Mouse (Mus musculus): ENCODE data around the gene Olfr1347. TPM values are rescaled to one million over a fixed set of nuclear protein-coding genes. Genes with fewer than 3 reads are reported as not detected.
"Not testable (repeated sequence)": the region's sequence is repeated elsewhere in the genome, so short reads cannot be mapped to it uniquely, and the experiment has no call there.

Olfr1347 gene
- not detected in 2 replicates for polyA plus RNA-seq (2015; fragmentation: Nextera tagmentation; extraction: Ambion mirVana)

GRCm38 (mm10) chr7:6499655-6500054, at the start of gene Olfr1347:
Gene Olfr1347 (minus strand): TSS chr7:6499755.
- H3K27me3 ChIP-seq (ENCODE audit: control insufficient read depth, insufficient read depth, low read depth, low read length): no peaks in the 10 kb centered on the region
- 33% methylated on average over 1 of the region's 1 CpGs for WGBS
- no peaks in the 10 kb centered on the region for H3K4me1 ChIP-seq (replicated peaks; ENCODE audit: control insufficient read depth, insufficient read depth, low read length)
- H3K4me3 ChIP-seq (ENCODE audit: low read length): no peak within 1 kb of the TSS
- no peak within 1 kb of the TSS for H3K27ac ChIP-seq (ENCODE audit: low read length)
- no peaks in the 10 kb centered on the region for H3K36me3 ChIP-seq (ENCODE audit: control insufficient read depth, insufficient read depth, low read length)
- H3K9ac ChIP-seq (ENCODE audit: low read length): no peak within 1 kb of the TSS
- no peaks in the 10 kb centered on the region for H3K9me3 ChIP-seq (ENCODE audit: control insufficient read depth, low read length)
- no peak for ATAC-seq (ENCODE audit: low read depth)
- H3K4me2 ChIP-seq (ENCODE audit: low read depth, low read length): no peak within 1 kb of the TSS

- no peaks in the 10 kb centered on the region for H3K4me1 ChIP-seq (replicated peaks; ENCODE audit: control insufficient read depth, insufficient read depth, low read length)
- ATAC-seq (ENCODE audit: low read depth): no peak
- no peaks in the 10 kb centered on the region for H3K27me3 ChIP-seq (ENCODE audit: control insufficient read depth, insufficient read depth, low read depth, low read length)
- H3K9ac ChIP-seq (ENCODE audit: low read length): no peak overlapping the region
- H3K36me3 ChIP-seq (ENCODE audit: control insufficient read depth, insufficient read depth, low read length): no peaks in the 10 kb centered on the region
- no peak overlapping the region for H3K27ac ChIP-seq (ENCODE audit: low read length)
- H3K4me2 ChIP-seq (ENCODE audit: low read depth, low read length): no peak overlapping the region
- 68% methylated on average over 5 of the region's 5 CpGs for WGBS
- H3K9me3 ChIP-seq (ENCODE audit: control insufficient read depth, low read length): no peaks in the 10 kb centered on the region
- no peak overlapping the region for H3K4me3 ChIP-seq (ENCODE audit: low read length)
These were observed 26.6 kb upstream of the Olfr1347 start for GRCm38 (mm10) chr7:6526141-6526540.

GRCm38 (mm10) chr7:6525001-6525400, 25.4 kb upstream of the Olfr1347 start:
- WGBS: 53% methylated on average over 3 of the region's 3 CpGs
- Histone ChIP-seq H3K27ac (ENCODE audit: low read length) (no peak overlapping the region), H3K4me2 (ENCODE audit: low read depth, low read length) (no peak overlapping the region), H3K36me3 (ENCODE audit: control insufficient read depth, insufficient read depth, low read length) (no peaks in the 10 kb centered on the region), H3K9ac (ENCODE audit: low read length) (no peak overlapping the region), H3K9me3 (ENCODE audit: control insufficient read depth, low read length) (no peaks in the 10 kb centered on the region), H3K4me3 (ENCODE audit: low read length) (no peak overlapping the region), H3K4me1 (replicated peaks; ENCODE audit: control insufficient read depth, insufficient read depth, low read length) (no peaks in the 10 kb centered on the region), H3K27me3 (ENCODE audit: control insufficient read depth, insufficient read depth, low read depth, low read length) (no peaks in the 10 kb centered on the region)
- no peak for ATAC-seq (ENCODE audit: low read depth)

- 81% methylated on average over 5 of the region's 5 CpGs for WGBS
- no peaks in the 10 kb centered on the region for H3K27me3 ChIP-seq (ENCODE audit: control insufficient read depth, insufficient read depth, low read depth, low read length)
These were observed 23.3 kb upstream of the Olfr1347 start, which contains the start of gene Olfr1349 for GRCm38 (mm10) chr7:6522850-6523249. Gene Olfr1349 (minus strand): TSS chr7:6522950.

GRCm38 (mm10) chr7:6521666-6522065, 22.1 kb upstream of the Olfr1347 start:
- Histone ChIP-seq H3K4me1 (replicated peaks; ENCODE audit: control insufficient read depth, insufficient read depth, low read length) (no peaks in the 10 kb centered on the region), H3K36me3 (ENCODE audit: control insufficient read depth, insufficient read depth, low read length) (no peaks in the 10 kb centered on the region), H3K27me3 (ENCODE audit: control insufficient read depth, insufficient read depth, low read depth, low read length) (no peaks in the 10 kb centered on the region), H3K27ac (ENCODE audit: low read length) (no peak overlapping the region), H3K4me2 (ENCODE audit: low read depth, low read length) (no peak overlapping the region), H3K9me3 (ENCODE audit: control insufficient read depth, low read length) (no peaks in the 10 kb centered on the region), H3K9ac (ENCODE audit: low read length) (no peak overlapping the region), H3K4me3 (ENCODE audit: low read length) (no peak overlapping the region)
- 19% methylated on average over 1 of the region's 1 CpGs for WGBS
- ATAC-seq (ENCODE audit: low read depth): no peak

More at GRCm38 (mm10) chr7:6522850-6523249, 23.3 kb upstream of the Olfr1347 start, which contains the start of gene Olfr1349:
- no peak within 1 kb of the TSS for H3K4me2 ChIP-seq (ENCODE audit: low read depth, low read length)
- no peak for ATAC-seq (ENCODE audit: low read depth)
- no peaks in the 10 kb centered on the region for H3K36me3 ChIP-seq (ENCODE audit: control insufficient read depth, insufficient read depth, low read length)
- H3K9me3 ChIP-seq (ENCODE audit: control insufficient read depth, low read length): no peaks in the 10 kb centered on the region
- no peak within 1 kb of the TSS for H3K4me3 ChIP-seq (ENCODE audit: low read length)
- no peaks in the 10 kb centered on the region for H3K4me1 ChIP-seq (replicated peaks; ENCODE audit: control insufficient read depth, insufficient read depth, low read length)
- H3K9ac ChIP-seq (ENCODE audit: low read length): no peak within 1 kb of the TSS
- no peak within 1 kb of the TSS for H3K27ac ChIP-seq (ENCODE audit: low read length)

GRCm38 (mm10) chr7:6508648-6509047, 9.1 kb upstream of the Olfr1347 start, which contains the start of gene Olfr1348:
Gene Olfr1348 (minus strand): TSS chr7:6508748.
- no peaks in the 10 kb centered on the region for H3K27me3 ChIP-seq (ENCODE audit: control insufficient read depth, insufficient read depth, low read depth, low read length)
- no peaks in the 10 kb centered on the region for H3K9me3 ChIP-seq (ENCODE audit: control insufficient read depth, low read length)
- no peak for ATAC-seq (ENCODE audit: low read depth)
- no peaks in the 10 kb centered on the region for H3K4me1 ChIP-seq (replicated peaks; ENCODE audit: control insufficient read depth, insufficient read depth, low read length)
- H3K9ac ChIP-seq (ENCODE audit: low read length): no peak within 1 kb of the TSS
- whole genome bisulfite sequencing: 91% methylated on average over 1 of the region's 1 CpGs
- H3K27ac ChIP-seq (ENCODE audit: low read length): no peak within 1 kb of the TSS
- no peak within 1 kb of the TSS for H3K4me3 ChIP-seq (ENCODE audit: low read length)
- H3K36me3 ChIP-seq (ENCODE audit: control insufficient read depth, insufficient read depth, low read length): no peaks in the 10 kb centered on the region
- H3K4me2 ChIP-seq (ENCODE audit: low read depth, low read length): no peak within 1 kb of the TSS

- Histone ChIP-seq H3K9me3 (ENCODE audit: control insufficient read depth, low read length) (no peaks in the 10 kb centered on the region), H3K9ac (ENCODE audit: low read length) (no peak within 1 kb of the TSS), H3K4me1 (replicated peaks; ENCODE audit: control insufficient read depth, insufficient read depth, low read length) (no peaks in the 10 kb centered on the region), H3K36me3 (ENCODE audit: control insufficient read depth, insufficient read depth, low read length) (no peaks in the 10 kb centered on the region), H3K27ac (ENCODE audit: low read length) (no peak within 1 kb of the TSS), H3K4me2 (ENCODE audit: low read depth, low read length) (no peak within 1 kb of the TSS), H3K4me3 (ENCODE audit: low read length) (no peak within 1 kb of the TSS), H3K27me3 (ENCODE audit: control insufficient read depth, insufficient read depth, low read depth, low read length) (no peaks in the 10 kb centered on the region)
- no peak for ATAC-seq (ENCODE audit: low read depth)
- whole genome bisulfite sequencing: 17% methylated on average over 2 of the region's 2 CpGs
These were observed 12.7 kb downstream of the Olfr1347 start, which contains the start of gene Olfr5 for GRCm38 (mm10) chr7:6486841-6487240. Gene Olfr5 (minus strand): TSS chr7:6486941.

- not testable (repeated sequence) for H3K36me3 ChIP-seq (ENCODE audit: control insufficient read depth, insufficient read depth, low read length); ATAC-seq (ENCODE audit: low read depth); H3K27ac ChIP-seq (ENCODE audit: low read length); H3K9me3 ChIP-seq (ENCODE audit: control insufficient read depth, low read length); H3K9ac ChIP-seq (ENCODE audit: low read length); H3K4me1 ChIP-seq (replicated peaks; ENCODE audit: control insufficient read depth, insufficient read depth, low read length); H3K27me3 ChIP-seq (ENCODE audit: control insufficient read depth, insufficient read depth, low read depth, low read length); H3K4me3 ChIP-seq (ENCODE audit: low read length); H3K4me2 ChIP-seq (ENCODE audit: low read depth, low read length)
- WGBS: 66% methylated on average over 2 of the region's 2 CpGs
These were observed 21.9 kb downstream of the Olfr1347 start for GRCm38 (mm10) chr7:6477633-6478032.

GRCm38 (mm10) chr7:6466951-6467350, 32.6 kb downstream of the Olfr1347 start, which contains the start of gene Olfr1346:
Gene Olfr1346 (plus strand): TSS chr7:6467101.
- Histone ChIP-seq H3K9me3 (ENCODE audit: control insufficient read depth, low read length) (no peaks in the 10 kb centered on the region), H3K4me2 (ENCODE audit: low read depth, low read length) (no peak within 1 kb of the TSS), H3K9ac (ENCODE audit: low read length) (no peak within 1 kb of the TSS), H3K27me3 (ENCODE audit: control insufficient read depth, insufficient read depth, low read depth, low read length) (no peaks in the 10 kb centered on the region), H3K27ac (ENCODE audit: low read length) (no peak within 1 kb of the TSS), H3K4me1 (replicated peaks; ENCODE audit: control insufficient read depth, insufficient read depth, low read length) (no peaks in the 10 kb centered on the region), H3K36me3 (ENCODE audit: control insufficient read depth, insufficient read depth, low read length) (no peaks in the 10 kb centered on the region), H3K4me3 (ENCODE audit: low read length) (no peak within 1 kb of the TSS)
- no peak for ATAC-seq (ENCODE audit: low read depth)

- H3K27ac ChIP-seq (ENCODE audit: low read length): no peak overlapping the region
- no peak overlapping the region for H3K4me3 ChIP-seq (ENCODE audit: low read length)
- no peak for ATAC-seq (ENCODE audit: low read depth)
- H3K4me2 ChIP-seq (ENCODE audit: low read depth, low read length): no peak overlapping the region
- no peaks in the 10 kb centered on the region for H3K4me1 ChIP-seq (replicated peaks; ENCODE audit: control insufficient read depth, insufficient read depth, low read length)
- H3K9ac ChIP-seq (ENCODE audit: low read length): no peak overlapping the region
- H3K27me3 ChIP-seq (ENCODE audit: control insufficient read depth, insufficient read depth, low read depth, low read length): no peaks in the 10 kb centered on the region
- 45% methylated on average over 3 of the region's 3 CpGs for WGBS
- no peaks in the 10 kb centered on the region for H3K9me3 ChIP-seq (ENCODE audit: control insufficient read depth, low read length)
- H3K36me3 ChIP-seq (ENCODE audit: control insufficient read depth, insufficient read depth, low read length): no peaks in the 10 kb centered on the region
These were observed 43.2 kb downstream of the Olfr1347 start for GRCm38 (mm10) chr7:6456399-6456798.
